Mouse (Mus musculus) adrenal gland, postnatal 14 days (tissue): ENCODE measurements around the gene Gm10058. TPM values are rescaled to one million over a fixed set of nuclear protein-coding genes. Genes with fewer than 3 reads are reported as not detected.
"Not testable (repeated sequence)": the region's sequence is repeated elsewhere in the genome, so short reads cannot be mapped to it uniquely, and the experiment has no call there.

Experiments
- DNase-seq: peaks from one replicate; pipeline ENCODE4 v3.0.0; 2021; ENCODE audit warnings: mixed read lengths
- long read RNA-seq, 2 experiments: library from polyadenylated mRNA; stranded (forward); transcript quantifications; one replicate each; pipeline ENCODE4 v2.0.0; 2021
- total RNA-seq: library from RNA; stranded (reverse); gene quantifications from 2 replicates; pipeline ENCODE4 v1.2.3, GENCODE M21; 2021

Gm10058 gene
- not detected in 2 replicates for total RNA-seq
- long read RNA-seq, experiment 1: 0 reads
- long read RNA-seq, experiment 2: 0 reads

GRCm38 (mm10) chrX:27946785-27947184, at the start of gene Gm10058:
Gm10058 (minus strand) TSS chrX:27946885.
- DNase-seq: not testable (repeated sequence)
